Mouse (Mus musculus) embryo, embryonic 11 days (tissue): ENCODE results near the gene Sox5.

Experiments used
- DNase-seq: peaks from one replicate; pipeline ENCODE4 v3.0.0-alpha.2; 2015

Sox5 gene

GRCm38 (mm10) chr6:144387539-144388255, 394.1 kb downstream of the Sox5 start:
- DNase-seq, result peak; percentile 17

GRCm38 (mm10) chr6:144380641-144381040, 401.1 kb downstream of the Sox5 start:
- DNase-seq, result no peak

DNA sequence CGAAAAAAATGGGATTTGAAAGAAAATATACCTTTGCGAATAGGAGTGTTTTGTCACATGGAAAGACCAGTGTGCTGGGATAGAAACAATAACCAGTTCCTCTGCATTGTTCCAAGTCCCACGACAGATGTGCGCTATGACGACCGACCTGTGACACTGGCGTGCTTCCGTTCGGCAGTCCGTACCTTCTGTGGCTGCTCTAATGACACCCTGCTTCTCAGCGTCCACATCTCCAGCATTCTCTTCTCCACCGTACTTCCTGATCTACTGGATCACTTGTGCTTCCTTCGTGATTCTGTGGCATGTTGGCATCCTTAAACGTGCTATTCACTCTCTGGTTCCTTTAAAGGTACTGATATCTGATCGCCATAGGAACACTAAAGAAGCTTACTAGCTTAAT, 401.6 kb downstream of the Sox5 start:
- no peak for DNase-seq

GRCm38 (mm10) chr6:144374810-144375209, 407.0 kb downstream of the Sox5 start:
- DNase-seq, result no peak

GRCm38 (mm10) chr6:144370699-144371098, 411.1 kb downstream of the Sox5 start:
- DNase-seq, result no peak

- DNase-seq, result no peak
Observed at GRCm38 (mm10) chr6:144367626-144368077, 414.1 kb downstream of the Sox5 start.

DNA sequence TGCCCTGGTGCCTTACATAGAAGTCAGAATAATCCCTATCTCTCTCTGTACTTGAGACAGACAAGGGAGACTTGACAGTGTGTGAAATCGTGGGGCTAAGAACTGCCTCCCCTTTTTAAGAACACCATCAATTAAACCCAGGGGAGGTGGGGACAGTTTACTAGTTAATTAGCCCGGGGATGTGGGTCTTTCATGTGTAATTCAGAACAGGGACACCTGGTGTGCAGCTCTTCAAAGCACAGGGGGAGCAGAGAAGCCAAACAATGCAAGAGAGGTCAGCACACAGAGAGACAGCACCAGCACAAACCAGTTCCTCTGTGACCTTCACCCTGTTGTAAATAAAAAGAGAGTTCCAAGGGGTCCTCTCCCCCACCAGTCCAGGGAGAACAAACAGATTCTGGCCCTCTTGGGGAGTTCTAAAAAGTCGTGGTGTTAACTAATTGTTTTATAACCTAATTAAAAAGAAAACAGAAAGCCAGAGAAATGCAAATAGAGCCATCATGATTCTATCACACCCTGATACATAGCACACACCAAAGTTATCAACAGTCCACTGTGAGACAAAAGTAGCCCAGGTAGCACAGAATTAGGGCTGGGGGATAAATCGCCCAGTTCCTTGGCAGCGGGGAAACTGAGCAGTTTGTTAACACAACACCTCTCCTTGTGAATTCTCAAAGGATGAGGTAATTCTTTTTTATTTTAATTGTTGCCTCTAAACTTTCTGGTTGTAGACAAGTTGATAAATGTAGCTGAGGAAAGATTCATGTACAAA, 420.3 kb downstream of the Sox5 start:
- peak; percentile 13 for DNase-seq

DNA sequence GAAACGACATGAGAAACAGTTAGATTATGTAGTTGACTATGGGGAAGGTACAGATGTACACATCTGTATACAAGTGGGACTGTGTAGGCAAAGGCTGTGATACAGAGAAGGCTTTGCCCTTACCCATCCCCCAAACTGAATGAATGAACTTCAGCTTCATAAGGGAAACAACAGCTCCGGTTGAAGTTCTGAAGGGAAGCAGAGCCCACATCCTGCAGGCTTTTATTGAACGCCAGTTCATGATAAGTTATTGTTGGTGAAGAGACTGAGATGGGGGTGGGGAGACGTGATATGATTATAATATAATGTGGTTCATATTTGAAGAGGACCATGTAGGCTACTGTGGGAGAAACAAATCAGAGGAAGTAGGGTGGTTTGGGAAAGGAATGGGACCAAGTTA, 424.7 kb downstream of the Sox5 start:
- DNase-seq, result no peak

GRCm38 (mm10) chr6:144351049-144351448, 430.7 kb downstream of the Sox5 start:
- no peak for DNase-seq

GRCm38 (mm10) chr6:144343338-144343737, 438.4 kb downstream of the Sox5 start:
- DNase-seq, result no peak

- DNase-seq, result no peak
Observed at GRCm38 (mm10) chr6:144339554-144339953, 442.2 kb downstream of the Sox5 start.

- DNase-seq, result peak; percentile 65
Observed at GRCm38 (mm10) chr6:144339006-144339405, 442.8 kb downstream of the Sox5 start.

- no peak for DNase-seq
Observed at GRCm38 (mm10) chr6:144338221-144338620, 443.6 kb downstream of the Sox5 start.

GRCm38 (mm10) chr6:144337436-144337969, 444.3 kb downstream of the Sox5 start:
- peak; percentile 31 for DNase-seq

DNA sequence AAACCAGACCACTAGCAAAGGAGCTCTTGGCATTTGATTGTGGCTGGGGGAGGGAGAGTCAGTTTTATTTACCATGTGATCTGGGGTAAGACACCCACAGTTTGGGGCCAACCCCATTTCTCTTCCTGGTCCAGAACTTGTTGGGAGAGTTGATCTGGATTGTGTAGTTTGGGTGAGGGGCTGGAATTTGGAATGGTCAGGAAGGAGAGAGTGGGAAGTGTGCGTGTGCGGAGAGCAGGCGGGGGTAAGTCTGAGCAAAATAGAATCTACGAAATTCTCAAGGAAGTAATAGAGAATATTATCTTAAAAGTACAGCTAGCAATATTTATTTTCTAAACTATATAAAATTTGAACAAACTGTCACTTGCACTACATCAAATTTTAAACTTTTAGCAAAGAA, 445.0 kb downstream of the Sox5 start:
- DNase-seq, result no peak

GRCm38 (mm10) chr6:144333146-144333545, 448.6 kb downstream of the Sox5 start:
- no peak for DNase-seq

DNA sequence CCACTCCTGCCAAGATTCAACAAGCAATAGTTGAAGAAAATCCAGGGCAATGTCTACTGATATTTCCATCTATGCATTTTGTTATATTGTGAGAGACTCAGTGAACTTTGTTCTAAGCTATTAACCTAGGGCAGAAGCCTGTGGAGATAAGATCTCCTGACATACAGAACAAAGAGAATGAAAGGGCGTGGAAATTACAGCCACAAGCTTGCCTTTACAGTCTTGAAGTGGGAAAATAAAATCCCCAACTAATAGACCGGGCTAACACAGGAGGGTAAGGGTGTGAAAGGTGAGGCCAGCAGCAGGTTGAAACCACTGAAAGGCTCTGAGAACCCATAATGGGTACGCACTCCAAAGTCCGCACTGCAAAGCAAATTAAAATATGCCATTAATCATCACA, 449.8 kb downstream of the Sox5 start:
- no peak for DNase-seq

DNA sequence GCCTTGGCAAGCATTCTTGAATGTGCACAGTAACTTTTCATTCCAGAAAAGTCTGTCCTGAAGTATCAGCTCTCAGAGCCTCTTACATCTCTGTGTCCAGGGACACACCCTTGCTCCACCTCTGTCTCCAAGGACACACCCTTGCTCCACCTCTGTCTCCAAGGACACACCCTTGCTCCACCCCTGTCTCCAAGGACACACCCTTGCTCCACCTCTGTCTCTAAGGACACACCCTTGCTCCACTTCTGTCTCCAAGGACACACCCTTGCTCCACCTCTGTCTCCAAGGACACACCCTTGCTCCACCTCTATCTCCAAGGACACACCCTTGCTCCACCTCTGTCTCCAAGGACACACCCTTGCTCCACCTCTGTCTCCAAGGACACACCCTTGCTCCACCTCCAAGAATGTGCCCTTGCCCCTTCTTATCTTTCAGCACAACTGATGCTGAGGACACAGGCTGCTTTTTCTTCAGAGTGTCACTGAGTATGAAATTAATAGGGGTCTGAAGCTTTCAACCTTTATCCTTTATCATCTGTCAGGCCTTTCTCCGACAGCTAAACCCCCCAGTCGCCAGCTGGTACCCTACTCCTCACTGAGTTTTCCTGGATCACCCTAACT, 452.4 kb downstream of the Sox5 start:
- no peak for DNase-seq

GRCm38 (mm10) chr6:144328779-144329178, 453.0 kb downstream of the Sox5 start:
- no peak for DNase-seq

DNA sequence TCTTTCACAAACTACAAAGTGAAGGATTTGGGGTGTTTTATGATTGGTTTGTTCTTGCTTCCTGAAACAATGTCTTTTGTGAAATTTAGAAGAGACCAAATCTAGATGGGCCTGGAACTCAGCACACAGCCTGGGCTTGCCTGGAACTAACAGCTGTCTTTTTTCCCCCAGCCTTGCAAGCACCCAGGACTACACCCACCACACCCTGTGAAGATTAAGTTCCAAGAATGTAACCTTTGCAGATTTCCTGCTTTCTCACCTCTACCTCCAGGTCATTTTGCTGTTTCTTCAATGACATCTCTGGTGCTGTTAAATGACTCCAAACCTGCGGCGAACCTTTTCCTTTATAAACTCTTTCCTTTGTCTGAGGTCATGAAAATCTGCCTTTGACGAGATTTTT, 455.0 kb downstream of the Sox5 start:
- no peak for DNase-seq

- no peak for DNase-seq
Observed at GRCm38 (mm10) chr6:144323372-144323771, 458.4 kb downstream of the Sox5 start.

- DNase-seq, result no peak
Observed at GRCm38 (mm10) chr6:144322297-144323047, 459.3 kb downstream of the Sox5 start.

GRCm38 (mm10) chr6:144320327-144320726, 461.4 kb downstream of the Sox5 start:
- DNase-seq, result no peak
